Mouse (Mus musculus) liver, adult (tissue): ENCODE data around the gene Pet100.

Experiments used
- GATA4 ChIP-seq: IDR thresholded peaks from 2 replicates; pipeline ENCODE4 v1.6.1; 2014; ENCODE audit warnings: mild to moderate bottlenecking, low read length; ENCODE audit not compliant: insufficient replicate concordance

Pet100 gene

DNA sequence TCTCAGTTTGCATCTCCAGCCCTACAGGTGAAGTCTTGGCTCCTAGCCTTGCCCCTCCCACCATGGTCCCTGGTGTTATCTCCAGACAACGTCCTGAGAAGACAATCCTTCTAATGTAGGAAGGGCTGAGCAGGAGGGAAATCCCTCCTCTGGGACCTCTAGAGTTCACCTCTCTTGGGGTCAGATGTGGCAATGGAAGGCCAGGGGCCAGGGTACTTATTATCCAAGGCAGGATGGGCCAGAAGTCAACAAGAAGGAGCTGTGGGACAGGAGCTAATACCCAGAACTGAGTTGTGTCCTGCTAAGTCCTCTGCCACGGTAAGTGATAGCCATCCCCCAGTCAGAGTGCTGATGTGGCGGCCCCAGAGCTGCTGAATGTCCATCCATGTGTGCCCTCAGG, 34.2 kb downstream of the Pet100 start, which contains the start of gene Retn:
Gene Retn (plus strand): TSS at position 245 of the 400 bp plus-strand sequence.
- no peak for TF ChIP-seq GATA4

DNA sequence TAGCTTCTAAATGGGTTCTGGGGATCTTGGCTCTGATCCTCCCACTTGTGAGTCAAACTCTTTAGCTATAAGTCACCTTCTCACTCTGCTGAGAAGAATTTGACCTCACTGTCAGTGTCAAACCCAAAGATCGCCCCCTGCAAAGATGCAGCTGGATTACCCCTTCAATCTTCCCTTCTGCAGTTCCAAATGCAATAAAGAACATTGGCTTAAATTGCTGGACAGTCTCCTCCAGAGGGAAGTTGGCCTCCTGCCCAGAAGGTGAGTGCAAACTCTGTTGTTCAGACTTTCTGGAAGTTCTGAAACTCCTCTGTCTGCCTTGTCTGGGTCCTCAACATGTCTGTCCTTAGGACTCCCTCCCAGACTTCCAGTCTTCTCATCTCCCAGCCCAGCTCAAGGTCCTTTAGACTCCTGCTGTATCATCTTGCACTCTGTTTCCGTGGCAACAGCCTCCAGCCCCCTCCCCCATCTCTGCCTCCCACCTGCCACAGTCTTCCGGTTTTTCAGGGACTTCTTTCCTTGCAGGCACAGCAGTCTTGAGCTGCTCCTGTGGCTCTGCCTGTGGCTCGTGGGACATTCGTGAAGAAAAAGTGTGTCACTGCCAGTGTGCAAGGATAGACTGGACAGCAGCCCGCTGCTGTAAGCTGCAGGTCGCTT, 35.5 kb downstream of the Pet100 start:
- no peak for TF ChIP-seq GATA4

DNA sequence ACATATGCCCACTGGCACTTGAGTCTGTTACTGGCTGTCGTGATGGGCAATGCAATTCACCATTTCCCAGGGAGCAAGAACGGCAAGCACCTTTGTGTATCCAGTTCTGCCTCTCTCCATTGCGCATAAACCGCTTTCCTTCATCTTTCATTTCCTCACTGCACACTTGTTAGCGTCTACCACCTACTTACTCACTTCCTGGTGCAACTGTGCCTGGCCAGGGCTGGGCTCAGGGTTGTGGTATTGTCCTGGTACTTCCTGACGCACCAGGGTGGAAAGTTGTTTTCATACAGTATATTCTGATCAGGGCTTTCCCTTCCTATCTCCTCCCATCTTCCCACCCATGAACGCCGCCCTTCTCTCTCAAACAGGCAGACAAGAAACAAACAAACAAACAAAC, 39.5 kb downstream of the Pet100 start:
- TF ChIP-seq GATA4 = no peak

DNA sequence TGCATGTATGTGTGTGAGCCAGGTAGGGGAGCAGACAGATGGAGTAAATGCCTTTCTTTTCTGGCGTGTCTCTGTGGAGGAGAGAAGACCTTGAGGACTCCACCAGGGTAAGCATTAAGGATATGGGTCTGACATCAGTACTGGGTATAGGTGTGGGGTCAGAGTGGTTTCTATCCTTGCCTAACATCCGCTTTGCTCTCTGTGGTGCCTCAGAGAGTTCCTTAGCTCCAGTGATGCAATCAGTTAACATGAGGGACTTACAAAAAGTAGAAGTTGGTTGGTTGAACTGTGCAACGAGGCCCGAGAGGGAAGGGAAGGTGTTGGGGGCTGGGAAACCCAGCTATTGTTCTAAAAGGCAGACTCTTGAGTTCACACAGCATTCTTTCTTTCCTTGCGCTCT, 43.1 kb downstream of the Pet100 start:
- no peak for TF ChIP-seq GATA4

DNA sequence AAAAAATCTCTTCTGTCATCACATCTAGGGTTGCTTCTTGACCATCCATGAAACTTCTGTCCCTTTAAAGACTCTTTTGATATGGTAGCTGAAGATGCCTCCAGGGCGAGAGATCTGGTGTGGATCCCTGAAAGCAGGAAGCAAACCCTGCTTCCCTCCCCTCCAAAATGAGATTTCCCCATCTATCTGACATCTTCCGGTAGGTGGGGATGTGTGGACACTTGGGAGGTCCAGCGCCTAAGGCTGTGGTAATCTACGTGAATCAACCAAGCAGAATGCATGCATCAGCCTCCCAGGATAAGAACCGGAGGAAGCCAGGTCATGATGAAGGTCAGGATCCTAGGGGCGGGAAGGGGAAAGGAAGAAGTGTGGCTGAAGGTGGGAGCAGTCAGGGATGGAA, 44.2 kb downstream of the Pet100 start, which contains the start of gene Mcemp1:
Gene Mcemp1 (plus strand): TSS at position 248 of the 400 bp plus-strand sequence.
- TF ChIP-seq GATA4 = no peak

DNA sequence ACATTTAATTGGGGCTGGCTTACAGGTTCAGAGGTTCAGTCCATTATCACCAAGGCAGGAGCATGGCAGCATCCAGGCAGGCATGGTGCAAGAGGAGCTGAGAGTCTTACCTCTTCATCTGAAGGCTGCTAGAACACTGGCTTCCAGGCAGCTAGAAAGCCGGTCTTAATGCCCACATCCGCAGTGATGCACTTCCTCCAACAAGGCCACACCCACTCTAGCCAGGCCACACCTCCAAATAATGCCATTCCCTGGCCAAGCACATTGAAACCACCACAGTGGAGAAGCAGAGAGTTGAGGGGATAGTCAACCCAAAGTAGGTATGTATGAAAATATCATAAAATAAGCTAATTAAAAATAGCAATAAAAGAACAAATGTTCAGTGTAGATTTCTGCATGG, 49.0 kb downstream of the Pet100 start:
- no peak for TF ChIP-seq GATA4

DNA sequence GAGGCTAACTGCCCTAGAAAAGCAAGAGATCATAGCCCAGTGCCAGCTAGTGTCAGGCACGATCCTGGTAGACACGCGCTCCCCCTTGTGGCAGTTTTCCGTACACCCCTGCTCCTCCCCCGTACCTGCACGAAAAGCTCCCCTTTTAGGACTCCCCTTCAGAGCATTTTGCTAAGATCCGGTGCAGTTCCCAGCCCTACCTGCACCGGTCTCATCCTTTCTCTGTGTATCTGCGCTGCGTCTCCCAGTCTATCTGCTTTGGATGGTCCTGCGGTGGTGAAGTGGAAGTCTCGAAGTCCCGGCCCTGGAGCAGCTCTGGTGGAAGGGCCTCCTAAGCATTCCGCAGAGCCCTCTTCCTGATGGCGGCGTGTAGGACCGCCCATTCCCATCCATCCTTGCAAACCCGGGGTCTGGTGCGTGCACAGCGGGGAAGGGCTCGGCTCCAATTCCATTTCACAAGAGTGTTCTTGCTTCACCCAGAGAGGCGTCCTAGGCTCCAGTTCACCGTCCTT, 50.7 kb downstream of the Pet100 start, which contains the start of gene Fcor:
Gene Fcor (minus strand): TSS at position 383 of the 512 bp plus-strand sequence.
- TF ChIP-seq GATA4 = 0 out of 2 replicates have a peak, but pooled peaks have one; percentile 6

DNA sequence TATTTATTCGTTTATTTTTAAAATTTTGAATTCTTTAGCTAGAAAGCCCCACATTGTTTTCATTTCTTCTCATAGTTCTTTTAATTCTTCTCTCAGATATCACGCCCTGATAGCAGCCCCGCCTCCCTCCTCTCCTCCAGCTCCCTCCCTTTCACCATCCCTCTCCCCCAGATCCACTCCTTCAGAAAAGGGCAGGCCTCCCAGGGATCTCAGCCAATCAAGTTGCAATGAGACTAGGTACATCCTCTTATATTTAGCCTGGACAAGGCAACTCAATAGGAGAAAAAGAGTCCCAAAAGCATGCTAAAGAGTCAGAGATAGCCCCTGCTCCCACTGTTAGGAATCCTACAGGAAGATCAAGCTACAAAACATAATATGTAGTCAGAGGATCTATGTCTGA, 53.3 kb downstream of the Pet100 start:
- TF ChIP-seq GATA4 = no peak
